Mouse (Mus musculus) heart, embryonic 15.5 days (tissue): ENCODE measurements around the gene Slc35c2. TPM values are rescaled to one million over a fixed set of nuclear protein-coding genes. Genes with fewer than 3 reads are reported as not detected.

ENCODE experiments used
- ATAC-seq: fragments of 200-750 bp; cut with Nextera tagmentation; replicated peaks from 2 replicates; pipeline ENCODE4 v1.8.0; 2017; ENCODE audit warnings: low read depth, moderate TSS enrichment; ENCODE audit not compliant: insufficient number of reproducible peaks, insufficient read depth, low FRiP score
- H3K27ac ChIP-seq: fragments of 300-500 bp; sonication (generic); 2 replicates; pipeline ENCODE4 v1.5.1; 2015; ENCODE audit warnings: mild to moderate bottlenecking, inconsistent platforms
- H3K27me3 ChIP-seq: fragments of 300-500 bp; sonication (generic); 2 replicates; pipeline ENCODE4 v1.6.1; 2015; ENCODE audit warnings: inconsistent platforms
- H3K36me3 ChIP-seq: fragments of 300-500 bp; sonication (generic); 2 replicates; pipeline ENCODE4 v1.6.1; 2015; ENCODE audit warnings: mild to moderate bottlenecking, inconsistent platforms
- H3K4me1 ChIP-seq: fragments of 300-500 bp; sonication (generic); replicated peaks from 2 replicates; pipeline ENCODE4 v1.6.1; 2015; ENCODE audit warnings: inconsistent platforms
- H3K4me2 ChIP-seq: fragments of 300-500 bp; sonication (generic); 2 replicates; pipeline ENCODE4 v1.6.1; 2015; ENCODE audit warnings: inconsistent platforms, mild to moderate bottlenecking, moderate library complexity
- H3K4me3 ChIP-seq: fragments of 300-500 bp; sonication (generic); 2 replicates; pipeline ENCODE4 v1.5.1; 2015; ENCODE audit warnings: mild to moderate bottlenecking, inconsistent platforms
- H3K9ac ChIP-seq: fragments of 300-500 bp; sonication (generic); 2 replicates; pipeline ENCODE4 v1.6.1; 2015; ENCODE audit warnings: mild to moderate bottlenecking, inconsistent platforms
- H3K9me3 ChIP-seq: fragments of 300-500 bp; sonication (generic); replicated peaks from 2 replicates; pipeline ENCODE4 v1.6.1; 2016; ENCODE audit warnings: inconsistent platforms
- WGBS: fragments of 180-500 bp; shearing (Covaris S2); methylation state at CpG from one replicate; pipeline ENCODE4 v1.1.7; 2015; ENCODE audit warnings: mixed read lengths; 5-methylcytosine and 5-hydroxymethylcytosine counted together
- polyA plus RNA-seq: library from polyadenylated mRNA; unstranded; fragments of >200 nt; fragmentation: Nextera tagmentation; extraction: Ambion mirVana; gene quantifications from 2 replicates; pipeline ENCODE4 v1.2.1, GENCODE M21; 2015

Slc35c2 gene
- polyA plus RNA-seq = 32.1 and 45.7 TPM in 2 replicates

DNA sequence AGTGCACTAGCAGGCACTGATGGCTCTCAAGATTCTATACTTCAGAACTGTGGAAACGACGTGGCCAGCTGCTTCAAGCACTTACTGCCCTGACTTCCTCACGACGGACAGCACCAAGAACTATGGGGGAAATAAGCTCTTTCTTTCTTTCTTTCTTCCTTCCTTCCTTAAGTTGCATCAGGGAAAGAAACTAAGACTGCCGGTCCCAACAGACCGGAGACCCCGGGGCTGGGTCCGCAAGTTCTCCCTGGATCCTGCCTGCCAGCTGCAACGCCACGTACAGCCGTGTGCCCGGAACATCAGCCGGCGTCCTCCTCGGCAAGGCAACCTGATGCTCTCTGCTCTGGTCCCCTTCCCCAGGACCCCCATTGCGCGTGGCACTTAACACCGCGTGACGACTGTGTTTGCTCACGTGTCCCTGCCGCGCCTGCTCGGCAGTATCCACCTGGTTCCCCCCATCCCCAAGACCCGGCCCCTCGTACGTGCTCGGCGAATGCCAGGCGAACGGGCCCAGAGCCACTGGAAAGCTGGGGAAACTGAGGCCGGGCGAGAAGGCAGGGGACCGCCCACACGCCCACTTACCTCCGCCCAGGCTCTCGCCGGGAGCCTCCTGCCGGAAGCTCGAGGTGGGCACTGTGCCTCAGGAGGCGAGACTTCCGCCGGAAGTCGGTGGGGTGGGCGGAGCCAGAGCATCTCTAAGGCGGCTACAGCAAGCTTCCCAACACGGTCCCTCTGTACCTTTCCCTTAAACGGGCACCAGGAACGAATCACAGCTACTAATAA lies at the start of gene Slc35c2:
Slc35c2 (minus strand) TSS at position 668 of the 783 bp plus-strand sequence.
- Histone ChIP-seq H3K27ac (peak within 1 kb of the TSS; percentile 71), H3K9ac (peak within 1 kb of the TSS; percentile 70), H3K4me2 (peak within 1 kb of the TSS; percentile 94), H3K36me3 (peaks cover 23% of the 10 kb centered on the region), H3K4me1 (peaks cover 21% of the 10 kb centered on the region), H3K27me3 (no peaks in the 10 kb centered on the region), H3K9me3 (no peaks in the 10 kb centered on the region), H3K4me3 (peak within 1 kb of the TSS; percentile 71)
- WGBS = under 1% methylated on average over 49 of the region's 49 CpGs
- peak; percentile 88 for ATAC-seq

- Histone ChIP-seq H3K27ac (no peak overlapping the region), H3K4me3 (no peak overlapping the region), H3K9ac (no peak overlapping the region), H3K9me3 (no peaks in the 10 kb centered on the region), H3K36me3 (no peaks in the 10 kb centered on the region), H3K27me3 (peaks cover 6% of the 10 kb centered on the region), H3K4me1 (no peaks in the 10 kb centered on the region), H3K4me2 (no peak overlapping the region)
- 34% methylated on average over 3 of the region's 3 CpGs for WGBS
- no peak for ATAC-seq
Observed at GRCm38 (mm10) chr2:165337191-165337590, 49.5 kb upstream of the Slc35c2 start.

- H3K4me3 ChIP-seq = no peak overlapping the region
- 44% methylated on average over 14 of the region's 14 CpGs for WGBS
- no peaks in the 10 kb centered on the region for H3K27me3 ChIP-seq
- no peak overlapping the region for H3K4me2 ChIP-seq
- no peak overlapping the region for H3K27ac ChIP-seq
- H3K4me1 ChIP-seq = no peaks in the 10 kb centered on the region
- no peak overlapping the region for H3K9ac ChIP-seq
- no peak for ATAC-seq
- no peaks in the 10 kb centered on the region for H3K36me3 ChIP-seq
- no peaks in the 10 kb centered on the region for H3K9me3 ChIP-seq
Observed at GRCm38 (mm10) chr2:165332610-165333210, 45.0 kb upstream of the Slc35c2 start.

- Histone ChIP-seq H3K27ac (no peak overlapping the region), H3K27me3 (no peaks in the 10 kb centered on the region), H3K4me2 (no peak overlapping the region), H3K9ac (no peak overlapping the region), H3K4me1 (peaks cover 18% of the 10 kb centered on the region), H3K9me3 (no peaks in the 10 kb centered on the region), H3K4me3 (no peak overlapping the region), H3K36me3 (no peaks in the 10 kb centered on the region)
- no peak for ATAC-seq
- WGBS = 6% methylated on average over 3 of the region's 3 CpGs
Observed at GRCm38 (mm10) chr2:165329703-165330102, 42.0 kb upstream of the Slc35c2 start.

- Histone ChIP-seq H3K9me3 (no peaks in the 10 kb centered on the region), H3K4me1 (peaks cover 26% of the 10 kb centered on the region), H3K9ac (no peak overlapping the region), H3K36me3 (no peaks in the 10 kb centered on the region), H3K27ac (no peak overlapping the region), H3K4me2 (no peak overlapping the region), H3K4me3 (no peak overlapping the region), H3K27me3 (no peaks in the 10 kb centered on the region)
- ATAC-seq = no peak
- WGBS = 58% methylated on average over 5 of the region's 5 CpGs
Observed at GRCm38 (mm10) chr2:165328746-165329145, 41.1 kb upstream of the Slc35c2 start.

DNA sequence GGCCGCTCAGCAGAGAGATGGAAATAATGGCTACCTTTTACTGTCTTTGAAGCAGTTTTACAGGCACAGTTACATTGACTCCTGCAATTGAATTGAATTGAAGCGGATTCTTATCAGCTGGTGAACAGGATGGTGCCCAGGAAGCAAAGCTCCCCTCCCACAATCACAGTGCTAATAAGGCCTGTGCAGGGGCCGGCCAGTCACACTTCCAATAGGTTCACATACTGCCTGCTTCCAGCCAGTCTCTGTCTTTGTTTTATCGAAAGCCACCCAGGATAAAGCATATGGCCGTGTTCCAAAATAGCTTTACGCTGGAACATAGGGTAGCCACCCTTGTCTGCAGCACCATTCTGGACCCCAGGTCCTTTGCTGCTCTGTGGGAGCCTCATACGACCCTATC lies 39.7 kb upstream of the Slc35c2 start:
- H3K4me2 ChIP-seq = peak overlapping the region; percentile 78
- no peaks in the 10 kb centered on the region for H3K36me3 ChIP-seq
- H3K27ac ChIP-seq = no peak overlapping the region
- peaks cover 26% of the 10 kb centered on the region for H3K4me1 ChIP-seq
- no peak for ATAC-seq
- H3K4me3 ChIP-seq = peak overlapping the region; percentile 89
- no peak overlapping the region; the same call in 1 of the 2 replicates for H3K9ac ChIP-seq
- H3K9me3 ChIP-seq = no peaks in the 10 kb centered on the region
- WGBS = 32% methylated on average over 7 of the region's 7 CpGs
- H3K27me3 ChIP-seq = no peaks in the 10 kb centered on the region

DNA sequence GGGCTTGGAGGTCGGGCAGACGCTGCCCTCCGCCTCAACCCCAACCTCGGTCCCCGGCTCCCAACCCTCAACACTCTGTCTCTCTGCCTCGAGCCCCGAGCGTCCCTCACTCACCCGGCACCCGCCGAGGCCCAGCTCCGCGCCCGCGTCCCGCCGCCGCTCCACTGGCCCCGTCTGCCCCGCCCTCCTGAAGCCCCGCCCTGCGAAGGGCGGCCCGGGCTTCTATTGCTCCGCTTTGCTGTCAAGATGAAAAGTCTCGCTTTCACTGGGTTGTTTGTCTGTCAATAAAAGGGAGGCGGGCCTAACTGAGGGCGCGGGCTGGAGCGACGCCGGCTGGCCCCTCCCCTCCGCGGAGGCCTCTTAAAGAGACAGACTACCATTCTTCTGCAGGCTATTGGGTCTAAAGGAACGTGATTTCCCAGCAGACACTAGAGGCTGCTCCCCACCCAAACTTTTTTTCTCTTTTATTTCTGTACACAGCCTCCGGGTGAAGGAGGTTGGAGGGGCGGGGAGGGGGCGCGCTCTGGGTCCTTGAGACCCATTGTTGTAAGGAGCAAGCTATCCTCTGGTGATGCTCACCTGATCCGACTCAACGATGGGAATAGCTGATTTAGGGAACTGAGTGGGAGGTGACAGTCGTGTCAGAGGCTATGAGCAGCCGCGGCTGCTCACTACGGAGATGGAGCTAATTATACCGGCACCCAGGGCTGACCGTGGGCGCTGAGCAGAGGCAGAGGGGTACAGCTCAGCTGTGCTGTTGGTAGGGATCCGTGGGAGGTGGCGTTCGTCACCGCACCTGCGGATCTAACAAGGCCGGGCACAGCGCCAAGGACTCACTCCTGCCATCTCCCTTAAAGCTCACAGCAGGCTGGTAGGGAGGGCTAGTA lies 38.9 kb upstream of the Slc35c2 start, which contains the start of gene Elmo2:
Elmo2 (minus strand) TSS at position 176 of the 887 bp plus-strand sequence.
- ATAC-seq = peak; percentile 98
- no peaks in the 10 kb centered on the region for H3K36me3 ChIP-seq
- H3K4me1 ChIP-seq = peaks cover 34% of the 10 kb centered on the region
- H3K27ac ChIP-seq = peak within 1 kb of the TSS; percentile 62
- peak within 1 kb of the TSS; percentile 91 for H3K9ac ChIP-seq
- H3K4me3 ChIP-seq = peak within 1 kb of the TSS; percentile 89
- peak within 1 kb of the TSS; percentile 78 for H3K4me2 ChIP-seq
- under 1% methylated on average over 55 of the region's 55 CpGs for WGBS
- no peaks in the 10 kb centered on the region for H3K9me3 ChIP-seq
- no peaks in the 10 kb centered on the region for H3K27me3 ChIP-seq

DNA sequence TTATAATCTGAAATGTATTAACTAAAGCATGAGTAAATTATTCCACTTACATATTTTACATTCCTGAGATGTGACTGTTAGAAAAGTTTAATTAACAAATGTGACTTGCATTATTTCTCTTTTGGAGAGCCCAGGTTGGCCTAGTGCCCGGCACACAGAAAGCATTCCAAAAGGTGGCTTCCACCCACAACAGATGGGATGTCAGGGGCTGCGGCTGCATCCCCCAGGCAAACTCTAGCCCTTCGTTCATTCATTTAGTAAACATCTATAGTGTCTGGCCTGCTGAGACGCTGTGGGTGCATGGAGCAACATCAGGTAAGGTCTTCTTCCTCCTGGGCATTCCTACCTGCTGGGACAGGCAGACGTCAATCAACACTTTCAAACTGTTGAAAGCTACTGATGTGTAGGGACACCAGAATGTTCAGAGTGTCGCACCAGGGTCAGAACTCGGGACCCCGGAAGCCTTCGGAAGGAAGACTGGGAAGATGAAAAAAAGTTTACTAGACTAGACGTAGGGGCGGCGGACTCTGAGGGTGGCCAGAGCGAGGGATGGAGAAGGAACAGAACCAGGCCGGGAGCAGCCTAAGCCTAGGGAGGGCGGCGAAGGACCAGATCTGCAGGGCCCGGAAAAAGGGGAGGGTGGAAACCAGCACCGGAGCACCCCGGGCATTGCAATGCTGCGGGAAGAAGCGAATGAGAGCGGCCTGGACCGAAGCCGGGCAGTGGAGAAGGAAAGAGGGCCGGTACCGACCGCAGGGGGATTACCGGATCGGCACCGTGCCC lies 38.0 kb upstream of the Slc35c2 start:
- Histone ChIP-seq H3K4me3 (peak overlapping the region; percentile 89), H3K27me3 (no peaks in the 10 kb centered on the region), H3K27ac (peak overlapping the region; percentile 55), H3K4me1 (peaks cover 43% of the 10 kb centered on the region), H3K9ac (peak overlapping the region; percentile 91), H3K4me2 (peak overlapping the region; percentile 68), H3K9me3 (no peaks in the 10 kb centered on the region), H3K36me3 (no peaks in the 10 kb centered on the region)
- peak; percentile 15; the same call in 1 of the 2 replicates for ATAC-seq
- WGBS = under 1% methylated on average over 30 of the region's 30 CpGs

DNA sequence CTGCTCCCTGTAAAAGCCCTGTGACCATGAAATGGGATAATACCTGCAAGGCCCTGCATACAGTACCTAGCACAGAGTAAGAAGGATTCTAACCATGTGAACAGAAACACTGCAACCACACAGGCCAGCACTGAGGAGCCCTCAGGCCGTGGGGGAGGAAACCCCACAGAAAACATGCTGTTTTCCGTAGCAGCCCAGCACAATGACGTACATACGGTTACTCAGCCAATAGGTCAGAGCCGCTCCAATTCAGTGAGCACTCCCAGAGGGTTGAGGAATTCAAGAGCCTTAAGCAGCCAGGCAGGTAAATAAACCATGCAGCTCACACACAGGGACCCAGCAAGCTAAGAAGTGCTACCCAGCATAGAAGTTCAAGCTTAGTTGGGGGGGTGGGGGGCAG lies 36.3 kb upstream of the Slc35c2 start:
- 66% methylated on average over 5 of the region's 5 CpGs for WGBS
- Histone ChIP-seq H3K9ac (no peak overlapping the region), H3K9me3 (no peaks in the 10 kb centered on the region), H3K36me3 (no peaks in the 10 kb centered on the region), H3K27ac (no peak overlapping the region), H3K27me3 (no peaks in the 10 kb centered on the region), H3K4me2 (0 out of 2 replicates have a peak overlapping the region, but pooled peaks have one; percentile 68), H3K4me3 (no peak overlapping the region), H3K4me1 (peaks cover 60% of the 10 kb centered on the region)
- ATAC-seq = no peak

GRCm38 (mm10) chr2:165323484-165323883 lies 35.8 kb upstream of the Slc35c2 start:
- H3K27ac ChIP-seq = no peak overlapping the region

More at GRCm38 (mm10) chr2:165323484-165323883, 35.8 kb upstream of the Slc35c2 start:
- ATAC-seq = no peak
- H3K4me2 ChIP-seq = no peak overlapping the region
- H3K36me3 ChIP-seq = no peaks in the 10 kb centered on the region
- no peaks in the 10 kb centered on the region for H3K27me3 ChIP-seq
- no peak overlapping the region for H3K9ac ChIP-seq
- H3K4me3 ChIP-seq = no peak overlapping the region
- H3K4me1 ChIP-seq = peaks cover 64% of the 10 kb centered on the region
- 76% methylated on average over 5 of the region's 5 CpGs for WGBS
- no peaks in the 10 kb centered on the region for H3K9me3 ChIP-seq
